Mouse (Mus musculus) B cell, adult 2 months (primary cell): ENCODE results near the gene Pdzrn4.

Source experiments
- DNase-seq, 2 experiments: peaks; one replicate each; pipeline ENCODE4 v3.0.0; 2022

The Pdzrn4 gene

GRCm38 (mm10) chr15:92743624-92744023 is 346.9 kb downstream of the Pdzrn4 start:
- DNase-seq, result no peak

GRCm38 (mm10) chr15:92746081-92746480 is 349.4 kb downstream of the Pdzrn4 start:
- no peak for DNase-seq

GRCm38 (mm10) chr15:92752167-92752566 is 355.5 kb downstream of the Pdzrn4 start:
- no peak for DNase-seq

GRCm38 (mm10) chr15:92752578-92752977 is 355.9 kb downstream of the Pdzrn4 start:
- DNase-seq, result no peak

GRCm38 (mm10) chr15:92757085-92757903 is 360.6 kb downstream of the Pdzrn4 start:
- no peak for DNase-seq

- no peak for DNase-seq
Observed at GRCm38 (mm10) chr15:92759001-92759400, 362.3 kb downstream of the Pdzrn4 start.

- DNase-seq, result no peak
Observed at GRCm38 (mm10) chr15:92763303-92763702, 366.6 kb downstream of the Pdzrn4 start.

- no peak for DNase-seq
Observed at GRCm38 (mm10) chr15:92769535-92769934, 372.9 kb downstream of the Pdzrn4 start.

- no peak for DNase-seq
Observed at GRCm38 (mm10) chr15:92788036-92788435, 391.4 kb downstream of the Pdzrn4 start.

- DNase-seq, result no peak
Observed at GRCm38 (mm10) chr15:92794275-92794674, 397.6 kb downstream of the Pdzrn4 start.

- no peak for DNase-seq
Observed at GRCm38 (mm10) chr15:92805934-92806333, 409.3 kb downstream of the Pdzrn4 start.

GRCm38 (mm10) chr15:92806352-92806751 is 409.7 kb downstream of the Pdzrn4 start:
- DNase-seq, result no peak
